Mouse (Mus musculus) ES-CJ7 (cell line): ENCODE results near the gene Gm11938.

Experiments used
- DNase-seq: peaks from one replicate; pipeline ENCODE4 v3.0.0; 2011; ENCODE audit warnings: low read depth, low spot score

The Gm11938 gene

GRCm38 (mm10) chr11:99574106-99574505, 29.0 kb downstream of the Gm11938 start:
- DNase-seq: peak; percentile 79

DNA sequence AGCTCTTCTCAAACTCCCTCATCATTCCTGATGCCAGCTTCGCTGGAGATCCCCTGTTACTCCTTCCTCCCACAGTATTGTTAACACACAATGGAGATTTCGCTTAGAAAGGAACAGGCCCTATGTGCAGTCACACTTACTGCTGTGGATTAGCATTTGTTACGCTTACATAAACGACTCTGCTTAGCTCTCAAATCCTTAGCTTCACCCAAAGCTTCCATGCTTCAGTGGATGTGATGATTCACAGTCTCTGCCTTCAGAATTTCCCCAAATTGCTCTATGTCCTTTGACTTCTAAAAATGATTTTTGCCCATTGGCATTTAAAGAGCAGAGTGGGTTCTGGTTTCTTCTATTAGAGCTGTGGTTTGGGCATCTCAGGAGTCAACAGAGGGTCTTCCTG, 29.9 kb downstream of the Gm11938 start:
- DNase-seq: no peak

- no peak for DNase-seq
Observed at GRCm38 (mm10) chr11:99566530-99566929, 36.6 kb downstream of the Gm11938 start, which contains the start of gene Krtap3-1. Gene Krtap3-1 (minus strand): TSS chr11:99566630.

GRCm38 (mm10) chr11:99562580-99562979, 40.5 kb downstream of the Gm11938 start:
- DNase-seq: no peak

DNA sequence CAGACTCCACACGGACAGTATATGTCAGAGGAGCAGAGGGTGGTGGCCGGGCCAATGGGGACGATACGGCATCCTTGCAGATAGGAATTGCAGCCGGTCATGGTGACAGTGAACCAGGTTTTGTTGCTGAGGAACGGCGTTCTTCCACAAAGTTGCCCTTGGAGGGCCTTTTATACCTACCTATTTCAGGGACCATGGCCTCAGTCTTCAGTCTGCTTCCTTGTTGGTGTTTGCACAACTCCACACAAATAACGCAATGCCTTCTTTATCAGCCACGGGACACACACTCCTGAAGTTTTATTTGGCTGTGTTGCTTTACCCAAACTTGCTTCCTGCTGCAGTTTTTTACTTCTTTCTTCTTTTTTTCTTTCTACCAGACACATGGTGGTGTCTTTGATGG, 43.7 kb downstream of the Gm11938 start, which contains the start of gene Gm11939:
Gene Gm11939 (minus strand): TSS at position 101 of the 400 bp plus-strand sequence.
- DNase-seq: no peak

DNA sequence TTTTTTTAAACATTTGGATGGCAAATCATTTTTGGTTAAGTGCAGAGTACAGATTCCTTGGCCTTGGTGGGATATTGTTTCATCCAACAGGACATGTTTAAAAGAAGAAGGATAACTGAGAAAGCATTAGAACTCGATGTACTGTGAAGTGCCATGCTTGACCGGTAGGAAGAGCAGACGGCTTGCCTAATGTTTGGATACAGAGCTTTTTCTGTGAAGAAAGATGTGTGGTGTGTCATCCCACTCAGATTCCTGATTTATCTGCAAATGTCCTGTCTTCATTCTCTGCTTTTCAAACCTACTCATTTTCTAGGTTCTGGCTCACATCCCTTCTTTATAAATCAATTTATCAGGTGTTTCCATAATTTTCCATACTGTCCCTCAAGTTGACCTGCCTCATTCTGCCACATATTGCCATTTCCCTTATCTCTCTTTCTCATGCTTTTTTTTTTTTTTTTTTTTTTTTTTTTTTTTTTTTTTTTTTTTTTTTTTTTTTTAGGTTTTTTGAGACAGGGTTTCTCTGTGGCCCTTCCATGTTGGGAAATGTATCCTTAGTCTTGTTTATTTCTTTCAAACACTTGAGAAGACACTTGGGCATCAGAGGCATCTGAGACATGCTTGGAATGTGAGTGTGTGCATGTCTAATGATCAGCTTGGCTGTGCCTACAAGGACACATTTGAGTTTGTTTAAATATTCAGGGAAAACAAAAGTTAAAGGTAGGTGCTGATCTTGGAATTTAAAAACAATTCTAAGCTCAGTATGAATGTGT, 44.9 kb downstream of the Gm11938 start:
- DNase-seq: no peak

DNA sequence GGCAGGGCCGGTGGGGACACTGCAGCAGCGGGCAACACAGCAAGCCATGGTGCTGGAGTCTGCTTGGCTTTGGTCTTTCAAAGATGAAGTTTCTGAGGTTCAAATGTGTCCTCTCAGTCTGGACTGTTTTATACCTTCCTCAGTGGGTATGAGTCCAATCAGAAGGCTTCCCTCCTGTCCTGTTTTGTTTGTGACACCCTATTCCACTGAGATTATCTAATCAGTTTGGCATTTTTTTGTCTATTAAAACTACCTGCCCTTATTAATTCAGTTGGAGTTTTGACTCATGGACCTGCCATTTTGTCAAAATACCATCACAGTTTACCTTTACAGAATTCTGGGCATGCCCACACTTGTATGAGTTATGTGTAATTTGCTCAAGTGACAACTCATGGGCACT, 46.4 kb downstream of the Gm11938 start, which contains the start of gene Krtap3-2:
Gene Krtap3-2 (minus strand): TSS at position 101 of the 400 bp plus-strand sequence.
- no peak for DNase-seq

DNA sequence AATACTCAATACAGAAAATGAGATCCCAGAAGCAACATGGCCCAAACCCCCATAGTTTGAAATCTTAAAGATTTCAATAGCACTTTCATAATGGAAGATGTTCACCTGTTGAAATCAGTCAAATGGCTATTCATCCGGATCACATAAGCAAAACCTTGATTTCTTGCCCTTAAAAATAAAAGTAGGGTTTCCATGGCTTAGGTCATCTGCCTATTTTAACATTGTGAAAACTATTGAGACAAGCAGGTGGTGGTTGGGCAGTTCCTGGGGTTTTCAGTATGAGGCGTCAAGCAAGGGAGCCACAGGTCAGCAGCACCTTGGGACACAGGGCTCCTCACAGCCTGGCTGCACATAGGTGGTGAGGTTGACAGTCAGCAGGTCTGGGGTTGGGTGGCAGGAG, 46.9 kb downstream of the Gm11938 start:
- DNase-seq: no peak
